Mouse (Mus musculus) hematopoietic stem cell, adult 5-6 weeks (primary cell): ENCODE measurements around the gene Padi4. TPM values are rescaled to one million over a fixed set of nuclear protein-coding genes. Genes with fewer than 3 reads are reported as not detected.

Experiments used
- ATAC-seq, 2 experiments: fragments of 125-278 bp in 1 of 2; replicated peaks in 1 of 2; 2 replicates each; pipeline ENCODE4 v1.8.0; 2016 to 2017; ENCODE audit warnings: inconsistent platforms in 2 of 2, mild to moderate bottlenecking in 2 of 2, moderate number of reproducible peaks in 2 of 2, low read depth in 1 of 2, moderate TSS enrichment in 1 of 2; ENCODE audit not compliant: low FRiP score in 2 of 2, poor library complexity in 2 of 2, severe bottlenecking in 2 of 2, insufficient read depth in 1 of 2, low TSS enrichment in 1 of 2
- total RNA-seq: library from RNA; stranded (forward); fragments of 172-1452, 232-1000 nt; gene quantifications from 2 replicates; pipeline ENCODE4 v1.2.3, GENCODE M21; 2017

Padi4 gene
- total RNA-seq, 1 experiment from 2014 or later: 34.5 TPM

GRCm38 (mm10) chr4:140716994-140717393 lies 57.0 kb downstream of the Padi4 start:
- no peak for ATAC-seq

- ATAC-seq: no peak
Measured at GRCm38 (mm10) chr4:140714586-140714985, 59.5 kb downstream of the Padi4 start.

- ATAC-seq: peak; percentile 82 to 87
Measured at GRCm38 (mm10) chr4:140713480-140714365, 60.3 kb downstream of the Padi4 start.

- ATAC-seq: no peak
Measured at GRCm38 (mm10) chr4:140711360-140711759, 62.7 kb downstream of the Padi4 start.

GRCm38 (mm10) chr4:140710781-140711180 lies 63.3 kb downstream of the Padi4 start:
- ATAC-seq: no peak

GRCm38 (mm10) chr4:140709617-140710016 lies 64.4 kb downstream of the Padi4 start:
- no peak for ATAC-seq

GRCm38 (mm10) chr4:140709111-140709510 lies 64.9 kb downstream of the Padi4 start:
- no peak for ATAC-seq

GRCm38 (mm10) chr4:140708297-140708927 lies 65.6 kb downstream of the Padi4 start:
- ATAC-seq: no peak

- ATAC-seq: no peak
Measured at GRCm38 (mm10) chr4:140707615-140708014, 66.4 kb downstream of the Padi4 start.

GRCm38 (mm10) chr4:140704166-140704565 lies 69.9 kb downstream of the Padi4 start:
- no peak for ATAC-seq

- no peak for ATAC-seq
Measured at GRCm38 (mm10) chr4:140703636-140704035, 70.4 kb downstream of the Padi4 start.

GRCm38 (mm10) chr4:140702611-140703327 lies 71.3 kb downstream of the Padi4 start:
- no peak for ATAC-seq

- no peak; a peak in 1 of 4 replicates for ATAC-seq
Measured at GRCm38 (mm10) chr4:140701716-140702561, 72.1 kb downstream of the Padi4 start.

- ATAC-seq: peak in 1 of 2 experiments; percentile 20; a peak in 2 of 4 replicates
Measured at GRCm38 (mm10) chr4:140701049-140701715, 72.9 kb downstream of the Padi4 start.

GRCm38 (mm10) chr4:140700269-140701018 lies 73.6 kb downstream of the Padi4 start, which contains the start of gene Rcc2:
TSS of gene Rcc2 (plus strand) at chr4:140700541.
- ATAC-seq: no peak
